Mouse (Mus musculus): Measurements from ENCODE around the gene S100a1. TPM values are rescaled to one million over a fixed set of nuclear protein-coding genes. Genes with fewer than 3 reads are reported as not detected.

S100a1 gene
- polyA plus RNA-seq, 1 experiment = 281 TPM

- Histone ChIP-seq H3K4me3 (ENCODE audit: insufficient read depth, low read length) (peak overlapping the region; percentile 28), H3K4me1 (ENCODE audit: control insufficient read depth, insufficient read depth, low read length) (no peaks in the 10 kb centered on the region), H3K27ac (ENCODE audit: insufficient read depth, low read length) (peak overlapping the region; percentile 44)
- TF ChIP-seq POLR2A (IDR thresholded peaks at IDR 0.05; ENCODE audit: extremely low read depth, insufficient read depth, low read length) (peak; percentile 49; the same call in 1 of the 2 replicates), CTCF (IDR thresholded peaks at IDR 0.05; ENCODE audit: extremely low read depth, insufficient read depth, low read length) (no peak)
Measured at GRCm38 (mm10) chr3:90514691-90515090, 499 bp upstream of the S100a1 start.

DNA sequence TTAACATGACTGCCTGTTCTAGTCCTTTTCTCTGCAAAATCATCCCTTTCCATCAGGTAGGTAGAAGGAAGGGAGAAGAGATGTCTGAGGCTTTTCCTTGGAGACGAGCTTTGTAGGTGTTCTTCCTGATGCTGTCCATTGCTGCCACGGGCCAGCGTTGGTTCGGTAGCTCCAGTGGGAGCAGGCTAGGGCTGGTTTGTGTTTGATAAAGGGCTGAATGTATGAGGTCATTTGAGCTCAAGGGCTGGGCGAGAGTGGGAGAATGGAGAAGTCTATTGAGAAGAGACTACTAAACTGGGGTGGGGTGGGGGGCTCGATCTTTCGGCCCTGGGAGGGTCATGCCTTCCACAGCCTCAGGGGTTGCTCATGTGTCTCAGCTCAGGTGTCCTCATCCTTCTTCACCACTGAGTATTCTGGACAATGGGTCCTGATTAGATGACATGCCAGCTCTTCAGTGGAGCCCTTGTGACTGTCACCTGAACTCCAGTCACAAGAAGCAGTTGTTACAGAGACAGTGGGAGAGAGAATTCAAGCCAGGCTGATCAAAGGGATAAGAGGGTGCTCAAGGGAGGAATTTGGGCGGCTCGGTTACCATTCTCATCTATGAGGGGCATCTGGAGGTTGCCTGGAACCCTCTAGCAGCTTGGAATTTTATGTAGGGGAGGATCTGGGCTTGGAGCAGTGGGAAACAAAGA is 1.1 kb downstream of the S100a1 start:
- no peaks in the 10 kb centered on the region; the same call in 1 of the 2 replicates for H3K4me1 ChIP-seq (ENCODE audit: control insufficient read depth, insufficient read depth, low read length)
- TF ChIP-seq CTCF (IDR thresholded peaks at IDR 0.05; ENCODE audit: extremely low read depth, insufficient read depth, low read length) = no peak
- H3K27ac ChIP-seq (ENCODE audit: insufficient read depth, low read length) = peak overlapping the region; percentile 54; the same call in 1 of the 2 replicates
- H3K4me3 ChIP-seq (ENCODE audit: insufficient read depth, low read length) = peak overlapping the region; percentile 28; the same call in 1 of the 2 replicates

DNA sequence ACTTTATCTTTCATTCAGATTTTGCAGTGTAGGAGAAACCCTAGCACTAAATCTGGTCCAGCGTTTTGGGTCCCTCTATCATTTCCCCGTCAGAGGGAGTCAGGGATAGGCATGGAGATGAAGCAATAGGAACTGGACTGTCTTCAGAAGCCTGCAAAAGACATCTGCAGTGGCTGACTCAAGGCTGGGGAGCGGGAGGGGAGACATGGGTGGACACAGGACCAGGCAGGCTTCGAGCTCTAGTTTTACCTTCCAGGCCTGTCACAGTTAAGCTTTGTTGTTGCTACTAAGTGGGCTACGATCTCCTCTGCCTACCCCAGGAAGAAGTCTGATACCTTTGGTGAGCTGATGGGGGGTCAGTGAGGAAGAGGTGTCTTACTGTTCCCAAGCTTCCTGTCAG is 1.9 kb downstream of the S100a1 start:
- Histone ChIP-seq H3K27ac (ENCODE audit: insufficient read depth, low read length) (no peak overlapping the region), H3K4me1 (ENCODE audit: control insufficient read depth, insufficient read depth, low read length) (peaks cover 3% of the 10 kb centered on the region; the same call in 1 of the 2 replicates), H3K4me3 (ENCODE audit: insufficient read depth, low read length) (no peak overlapping the region; the same call in 1 of the 2 replicates)
- TF ChIP-seq CTCF (IDR thresholded peaks at IDR 0.05; ENCODE audit: extremely low read depth, insufficient read depth, low read length) (no peak), POLR2A (IDR thresholded peaks at IDR 0.05; ENCODE audit: extremely low read depth, insufficient read depth, low read length) (no peak)

DNA sequence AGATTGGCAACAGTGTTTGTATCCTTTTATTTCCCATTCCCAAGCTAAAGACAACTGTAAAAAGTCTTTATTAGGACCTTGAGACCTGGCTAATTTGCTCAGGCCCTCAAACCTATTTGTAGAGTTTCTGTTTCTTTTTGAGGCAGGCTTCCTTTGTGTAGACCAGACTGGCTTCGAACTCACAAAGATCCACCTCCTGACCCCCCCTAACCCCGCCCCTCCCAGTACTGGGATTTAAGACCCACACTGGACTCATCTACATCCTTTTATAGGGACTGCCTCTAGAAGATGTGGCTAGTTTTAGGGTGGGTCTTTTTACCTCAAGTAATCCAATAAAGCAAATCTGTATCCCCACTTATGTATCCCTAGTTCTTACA is 4.5 kb downstream of the S100a1 start:
- Histone ChIP-seq H3K27ac (ENCODE audit: insufficient read depth, low read length) (no peak overlapping the region), H3K4me3 (ENCODE audit: insufficient read depth, low read length) (peak overlapping the region; percentile 86; the same call in 1 of the 2 replicates), H3K4me1 (ENCODE audit: control insufficient read depth, insufficient read depth, low read length) (peaks cover 6% of the 10 kb centered on the region; the same call in 1 of the 2 replicates)
- TF ChIP-seq POLR2A (IDR thresholded peaks at IDR 0.05; ENCODE audit: extremely low read depth, insufficient read depth, low read length) (no peak), CTCF (IDR thresholded peaks at IDR 0.05; ENCODE audit: extremely low read depth, insufficient read depth, low read length) (no peak)

DNA sequence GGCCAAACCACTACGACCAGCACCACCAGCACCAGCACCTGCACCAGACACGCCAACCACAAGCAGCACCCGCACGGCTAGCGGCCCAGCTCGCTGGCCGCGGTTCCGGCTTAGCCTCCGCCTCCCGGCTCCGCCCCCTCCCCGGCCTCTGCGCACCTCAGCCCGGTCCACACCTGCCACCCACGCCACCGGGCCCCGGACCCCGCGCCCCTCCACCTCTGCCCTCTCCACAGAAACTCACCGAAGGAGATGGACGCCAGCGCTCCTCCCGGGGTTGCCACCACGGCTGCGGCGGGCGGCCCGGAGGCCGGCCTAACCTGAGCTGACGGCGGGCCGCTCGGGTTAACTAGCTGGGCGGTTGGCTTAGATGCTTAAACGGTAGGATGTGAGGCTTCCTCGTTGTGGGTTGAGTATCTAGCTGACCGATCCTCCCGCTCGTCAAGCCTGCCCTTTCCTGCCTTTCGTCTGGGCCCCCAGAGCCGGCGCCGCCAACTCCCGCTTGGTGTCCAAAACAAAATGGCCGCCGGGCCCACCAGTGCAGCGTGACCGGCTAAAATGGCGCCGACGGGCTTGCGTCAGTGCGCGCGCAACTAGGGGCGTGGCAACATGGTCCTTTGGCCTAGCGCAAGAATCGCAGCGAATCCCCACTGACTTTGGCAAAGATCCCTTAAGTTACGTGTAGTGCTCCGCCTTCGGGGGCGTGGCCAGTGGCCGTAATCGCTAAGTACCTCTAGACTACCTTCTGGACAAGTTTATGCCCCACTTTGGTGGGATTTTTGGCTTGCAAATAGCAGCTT is 5.0 kb downstream of the S100a1 start, which contains the start of gene Chtop:
TSS of gene Chtop (minus strand) at position 549 of the 797 bp plus-strand sequence.
- TF ChIP-seq POLR2A (IDR thresholded peaks at IDR 0.05; ENCODE audit: extremely low read depth, insufficient read depth, low read length) = peak; percentile 62; the same call in 1 of the 2 replicates
- no peak for TF ChIP-seq CTCF (IDR thresholded peaks at IDR 0.05; ENCODE audit: extremely low read depth, insufficient read depth, low read length)
- Histone ChIP-seq H3K4me1 (ENCODE audit: control insufficient read depth, insufficient read depth, low read length) (peaks cover 6% of the 10 kb centered on the region; the same call in 1 of the 2 replicates), H3K4me3 (ENCODE audit: insufficient read depth, low read length) (peak within 1 kb of the TSS; percentile 86), H3K27ac (ENCODE audit: insufficient read depth, low read length) (peak within 1 kb of the TSS; percentile 49)

DNA sequence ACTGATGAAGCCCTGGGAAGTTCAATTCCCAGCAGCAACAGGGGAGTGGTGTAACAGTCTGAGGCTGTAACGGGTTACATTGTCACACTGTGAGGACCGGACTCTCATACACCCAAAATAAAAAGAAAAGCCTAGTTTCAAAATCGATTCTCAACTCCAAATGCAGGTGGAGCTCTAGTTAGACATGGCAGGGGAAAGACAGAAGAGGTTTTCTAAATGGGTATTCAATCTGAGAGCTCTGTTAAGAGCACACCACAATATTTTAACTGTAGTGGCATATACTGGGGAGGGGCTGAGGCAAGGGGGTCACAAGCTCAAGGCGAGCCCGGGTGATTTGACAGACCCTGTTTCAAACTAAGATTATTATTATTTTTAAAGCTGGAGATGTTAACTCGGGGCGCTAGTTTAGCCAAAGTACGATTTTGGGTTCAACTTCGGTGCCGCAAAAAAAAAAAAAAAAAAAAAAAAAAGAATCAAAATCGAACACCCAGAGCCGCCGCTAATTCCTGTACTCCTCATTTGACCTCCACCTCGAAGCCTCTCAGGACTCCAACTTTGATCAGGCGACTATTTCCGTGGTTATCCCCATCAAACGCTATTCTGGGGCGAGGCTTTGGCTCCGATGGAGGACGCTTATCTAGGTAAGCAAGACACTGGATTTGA is 5.8 kb downstream of the S100a1 start:
- H3K4me1 ChIP-seq (ENCODE audit: control insufficient read depth, insufficient read depth, low read length) = peaks cover 6% of the 10 kb centered on the region; the same call in 1 of the 2 replicates
- no peak for TF ChIP-seq CTCF (IDR thresholded peaks at IDR 0.05; ENCODE audit: extremely low read depth, insufficient read depth, low read length)
- TF ChIP-seq POLR2A (IDR thresholded peaks at IDR 0.05; ENCODE audit: extremely low read depth, insufficient read depth, low read length) = no peak

GRCm38 (mm10) chr3:90506362-90506761 is 7.8 kb downstream of the S100a1 start:
- H3K4me1 ChIP-seq (ENCODE audit: control insufficient read depth, insufficient read depth, low read length) = peaks cover 6% of the 10 kb centered on the region; the same call in 1 of the 2 replicates
- H3K4me3 ChIP-seq (ENCODE audit: insufficient read depth, low read length) = no peak overlapping the region
- TF ChIP-seq POLR2A (IDR thresholded peaks at IDR 0.05; ENCODE audit: extremely low read depth, insufficient read depth, low read length) (no peak), CTCF (IDR thresholded peaks at IDR 0.05; ENCODE audit: extremely low read depth, insufficient read depth, low read length) (no peak)
- H3K27ac ChIP-seq (ENCODE audit: insufficient read depth, low read length) = no peak overlapping the region

More for the DNA sequence above, 5.8 kb downstream of the S100a1 start:
- 0 out of 2 replicates have a peak overlapping the region, but pooled peaks have one; percentile 49 for H3K27ac ChIP-seq (ENCODE audit: insufficient read depth, low read length)
- peak overlapping the region; percentile 86 for H3K4me3 ChIP-seq (ENCODE audit: insufficient read depth, low read length)

- peaks cover 6% of the 10 kb centered on the region; the same call in 1 of the 2 replicates for H3K4me1 ChIP-seq (ENCODE audit: control insufficient read depth, insufficient read depth, low read length)
- H3K4me3 ChIP-seq (ENCODE audit: insufficient read depth, low read length) = no peak overlapping the region
- TF ChIP-seq CTCF (IDR thresholded peaks at IDR 0.05; ENCODE audit: extremely low read depth, insufficient read depth, low read length) = no peak
- TF ChIP-seq POLR2A (IDR thresholded peaks at IDR 0.05; ENCODE audit: extremely low read depth, insufficient read depth, low read length) = no peak
- no peak overlapping the region for H3K27ac ChIP-seq (ENCODE audit: insufficient read depth, low read length)
Measured at GRCm38 (mm10) chr3:90505216-90505615, 9.0 kb downstream of the S100a1 start.

- H3K27ac ChIP-seq (ENCODE audit: insufficient read depth, low read length) = no peak overlapping the region
- peaks cover 6% of the 10 kb centered on the region; the same call in 1 of the 2 replicates for H3K4me1 ChIP-seq (ENCODE audit: control insufficient read depth, insufficient read depth, low read length)
- TF ChIP-seq CTCF (IDR thresholded peaks at IDR 0.05; ENCODE audit: extremely low read depth, insufficient read depth, low read length) (no peak), POLR2A (IDR thresholded peaks at IDR 0.05; ENCODE audit: extremely low read depth, insufficient read depth, low read length) (no peak)
- H3K4me3 ChIP-seq (ENCODE audit: insufficient read depth, low read length) = no peak overlapping the region
Measured at GRCm38 (mm10) chr3:90503444-90503843, 10.7 kb downstream of the S100a1 start.

All from cortical plate, adult 2 months (tissue).